Mouse (Mus musculus) gastrocnemius, postnatal 4 days (tissue): ENCODE measurements around the gene Coro7. TPM values are rescaled to one million over a fixed set of nuclear protein-coding genes. Genes with fewer than 3 reads are reported as not detected.
A peak's percentile ranks its signal among the peaks of the same experiment; 100 is the strongest.
"Not testable (repeated sequence)": the region's sequence is repeated elsewhere in the genome, so short reads cannot be mapped to it uniquely, and the experiment has no call there.

Experiments
- DNase-seq, 2 experiments: peaks; one replicate each; pipeline ENCODE4 v3.0.0; 2021 to 2022; ENCODE audit warnings: low spot score in 2 of 2, mixed read lengths in 2 of 2
- total RNA-seq, 2 experiments: library from RNA; stranded (reverse); gene quantifications; 2 replicates each; pipeline ENCODE4 v1.2.3; 2021

Gene Coro7
- total RNA-seq, 2 experiments from 2014 or later: 27.3 to 28.5 TPM

GRCm38 (mm10) chr16:4597296-4597695 lies 82.3 kb downstream of the Coro7 start:
- DNase-seq: peak in 1 of 2 experiments; percentile 47

DNA sequence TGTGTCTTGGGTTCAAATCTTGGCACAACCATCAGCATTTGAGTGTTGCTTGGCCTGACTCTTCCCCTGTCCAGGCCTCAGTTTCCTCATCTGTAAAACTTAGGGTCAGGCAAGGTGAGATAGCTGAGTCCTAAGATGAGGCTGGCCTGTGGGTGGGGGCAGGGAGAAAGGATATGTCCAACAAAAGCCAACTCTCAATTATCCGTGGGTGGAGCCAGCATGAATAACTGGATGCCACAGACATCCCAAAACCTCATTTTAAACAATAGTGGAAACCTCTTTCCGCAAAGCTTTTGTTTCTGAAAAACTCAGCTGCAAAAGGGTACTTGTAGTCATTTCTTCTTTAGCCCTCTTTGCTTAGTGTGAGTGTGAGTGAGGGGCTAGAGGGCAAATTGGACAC lies 82.7 kb downstream of the Coro7 start:
- no peak for DNase-seq

- no peak for DNase-seq
Measured at GRCm38 (mm10) chr16:4596141-4596728, 83.3 kb downstream of the Coro7 start.

DNA sequence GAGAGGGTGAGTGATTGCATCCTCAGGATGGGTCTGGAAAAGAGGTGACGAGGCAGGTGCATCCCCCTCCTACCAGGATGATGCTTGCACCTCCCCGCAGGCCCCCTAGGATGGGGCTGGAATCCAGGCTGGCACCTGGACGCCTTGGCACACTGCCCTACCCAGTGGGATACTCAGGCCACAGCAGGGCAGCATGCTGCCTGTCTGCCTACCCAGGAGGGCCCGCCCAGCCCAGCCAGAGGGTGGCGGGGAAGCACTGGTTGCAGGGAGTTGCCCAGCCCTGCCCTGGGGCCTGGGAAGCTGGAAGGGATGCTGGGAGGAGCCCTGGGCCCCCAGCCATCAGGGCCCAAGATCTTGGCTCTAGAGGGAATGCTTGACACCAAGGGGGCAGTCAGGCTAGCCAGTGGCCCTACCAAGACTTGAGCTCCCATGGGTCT lies 84.0 kb downstream of the Coro7 start:
- DNase-seq: peak in 1 of 2 experiments; percentile 63

- peak; percentile 37 to 57 for DNase-seq
Measured at GRCm38 (mm10) chr16:4594814-4595526, 84.6 kb downstream of the Coro7 start.

DNA sequence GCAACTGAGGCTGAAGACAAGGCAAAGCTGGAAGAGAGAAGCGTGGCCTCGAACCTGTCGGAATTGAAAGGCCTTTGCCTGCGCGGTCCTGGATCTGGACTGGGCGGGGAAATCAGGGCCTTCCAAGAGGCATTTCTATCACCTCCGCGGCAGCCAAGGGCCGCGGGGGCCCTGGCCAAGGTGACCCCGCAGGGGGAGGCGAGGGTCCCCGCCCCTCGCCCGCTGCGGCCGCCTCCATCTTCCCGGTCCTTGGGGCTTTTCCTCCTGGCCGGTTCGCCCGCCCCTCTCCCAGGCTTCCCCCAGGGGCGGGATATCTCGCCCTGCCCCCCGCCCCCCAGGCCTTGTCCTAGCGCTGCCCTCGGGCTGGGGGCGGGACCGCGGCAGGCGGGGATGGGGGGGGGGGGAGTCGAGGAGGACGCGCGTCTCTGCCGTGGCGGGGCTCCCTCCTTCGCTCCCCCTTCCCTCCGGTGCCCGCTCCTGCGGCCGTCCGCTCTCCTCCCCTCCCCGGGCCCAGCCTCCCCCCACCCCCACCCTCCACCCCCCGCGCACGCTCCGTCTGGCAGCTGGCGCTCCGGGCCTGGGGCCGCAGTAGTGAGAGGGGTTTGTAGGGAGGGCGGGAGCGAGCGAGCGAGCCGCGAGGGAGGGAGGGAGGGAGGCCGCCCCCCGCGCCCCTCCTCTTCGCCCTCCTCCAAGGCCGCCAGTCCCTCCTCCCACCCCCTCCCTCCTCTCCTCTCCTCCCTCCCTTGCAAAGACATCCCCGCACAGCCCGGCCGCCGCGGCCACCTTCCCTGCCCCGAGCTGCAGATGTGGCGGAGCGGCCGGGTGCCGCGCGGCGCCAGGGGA lies 85.4 kb downstream of the Coro7 start, which contains the start of gene Glis2:
TSS of gene Glis2 (plus strand) at position 743 of the 843 bp plus-strand sequence.
- peak; percentile 55 to 76 for DNase-seq

GRCm38 (mm10) chr16:4592909-4593875 lies 86.4 kb downstream of the Coro7 start:
- peak in 1 of 2 experiments; percentile 71 for DNase-seq

- DNase-seq: no peak
Measured at GRCm38 (mm10) chr16:4590236-4590635, 89.3 kb downstream of the Coro7 start.

DNA sequence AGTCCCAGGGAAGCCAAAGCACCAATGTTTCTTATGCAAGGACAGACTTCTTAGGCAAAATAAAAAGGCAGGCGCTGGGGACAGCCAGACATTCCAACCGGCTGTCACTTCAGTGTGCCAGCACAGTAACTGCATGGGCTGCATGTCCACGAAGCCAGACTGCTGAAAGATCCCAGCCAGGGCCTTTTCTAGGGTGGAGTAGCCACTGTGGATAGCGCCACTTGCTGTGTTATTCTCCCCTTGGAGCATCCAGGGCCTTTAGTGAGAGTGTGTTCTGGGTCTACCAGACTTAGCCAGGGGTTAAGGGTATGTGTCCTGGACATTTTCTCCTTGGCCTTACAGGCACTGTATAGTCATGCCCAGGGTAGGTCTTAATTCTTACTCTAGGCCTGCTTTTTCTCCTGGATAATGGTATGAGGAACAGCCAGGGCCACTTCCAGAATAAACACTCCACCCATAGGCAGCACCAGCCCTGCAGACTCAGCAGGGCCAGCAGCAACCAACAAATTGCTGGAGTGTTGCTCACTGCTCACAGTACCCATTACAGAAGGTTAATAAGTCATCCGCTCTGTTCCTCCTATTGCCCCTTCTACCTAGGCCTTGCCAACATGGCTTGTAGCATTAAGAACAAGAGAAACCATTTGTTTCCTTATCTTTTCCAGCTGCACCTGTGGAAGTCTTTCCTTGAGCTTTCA lies 91.9 kb downstream of the Coro7 start:
- DNase-seq: peak in 1 of 2 experiments; percentile 33

DNA sequence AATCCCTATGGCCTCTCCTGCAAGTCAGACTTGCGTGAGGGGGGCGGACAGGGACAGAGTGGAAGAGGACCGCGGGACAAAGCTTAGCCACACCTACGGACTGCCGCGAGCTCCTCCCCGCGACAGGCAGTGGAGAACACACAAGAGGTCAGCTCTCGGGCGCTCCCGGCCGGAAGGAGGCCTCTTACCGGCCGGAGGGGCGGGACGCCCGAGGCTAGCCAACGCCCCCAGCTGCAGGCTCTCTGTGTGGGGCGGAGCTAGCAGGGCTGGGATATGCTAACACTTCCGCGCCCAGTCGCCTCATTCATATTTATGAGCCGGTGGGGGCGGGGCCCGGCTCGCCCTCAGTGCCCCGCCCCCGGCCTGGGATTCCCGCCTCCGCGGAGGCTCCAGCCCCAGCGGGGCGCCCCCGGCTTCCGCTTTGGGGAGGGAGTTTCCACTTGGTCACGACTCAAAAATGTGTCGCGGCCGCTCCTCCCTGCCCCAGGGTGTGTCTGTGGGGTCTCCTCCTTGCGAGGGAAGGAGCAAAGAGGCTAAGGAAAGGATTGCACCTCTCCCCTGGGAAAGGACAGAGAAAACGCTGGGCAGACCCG lies 93.0 kb downstream of the Coro7 start:
- DNase-seq: peak; percentile 96 to 99

GRCm38 (mm10) chr16:4585642-4586530 lies 93.7 kb downstream of the Coro7 start:
- no peak for DNase-seq

GRCm38 (mm10) chr16:4584438-4584837 lies 95.1 kb downstream of the Coro7 start:
- no peak for DNase-seq

- DNase-seq: no peak
Measured at GRCm38 (mm10) chr16:4583807-4584206, 95.8 kb downstream of the Coro7 start.

DNA sequence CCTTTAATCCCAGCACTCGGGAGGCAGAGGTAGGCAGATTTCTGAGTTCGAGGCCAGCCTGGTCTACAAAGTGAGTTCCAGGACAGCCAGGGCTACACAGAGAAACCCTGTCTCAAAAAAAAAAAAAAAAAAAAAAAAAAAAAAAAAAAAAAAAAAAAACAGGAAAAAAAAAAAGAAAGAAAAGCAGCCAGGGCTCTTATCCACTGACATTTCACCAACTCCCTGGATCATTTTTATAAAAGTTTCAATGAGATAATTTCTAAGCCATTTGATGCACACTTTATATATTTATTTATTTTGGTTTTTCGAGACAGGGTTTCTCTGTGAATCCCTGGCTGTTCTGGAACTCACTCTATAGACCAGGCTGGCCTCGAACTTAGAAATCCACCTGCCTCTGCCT lies 98.4 kb downstream of the Coro7 start:
- not testable (repeated sequence) for DNase-seq

DNA sequence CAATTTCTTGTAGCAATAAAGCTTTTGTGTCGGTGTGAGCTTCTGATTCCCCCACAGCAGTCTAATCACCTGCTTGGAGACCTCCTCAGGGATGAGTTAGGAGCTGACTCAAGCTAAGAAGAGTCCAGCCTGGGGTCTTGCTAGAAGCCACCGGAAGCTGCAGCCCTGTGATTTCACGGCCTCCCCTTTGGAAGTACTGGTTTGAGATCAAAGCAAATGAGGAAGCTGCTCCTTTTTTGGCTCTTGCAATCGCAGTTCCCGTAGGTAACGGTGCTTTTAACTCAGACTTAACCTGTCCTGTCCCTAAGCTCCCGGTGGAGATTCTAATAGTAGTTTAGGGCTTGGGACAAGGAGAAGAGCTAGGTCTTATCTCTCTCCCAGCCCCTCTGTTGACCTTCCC lies 100.9 kb downstream of the Coro7 start:
- no peak for DNase-seq

GRCm38 (mm10) chr16:4576873-4577272 lies 102.7 kb downstream of the Coro7 start:
- DNase-seq: no peak
